Mouse (Mus musculus) heart, adult 2 months (tissue): ENCODE results near the gene Xaf1. TPM values are rescaled to one million over a fixed set of nuclear protein-coding genes. Genes with fewer than 3 reads are reported as not detected.

ENCODE experiments used
- DNase-seq, 2 experiments: peaks; one replicate each; pipeline ENCODE4 v3.0.0; 2021
- H3K27ac ChIP-seq: fragments of 200-600 bp; 2 replicates; pipeline ENCODE4 v1.8.1; 2022
- H3K27me3 ChIP-seq: fragments of 200-500 bp; 2 replicates; pipeline ENCODE4 v1.6.1; 2012; ENCODE audit warnings: mild to moderate bottlenecking, low read length, inconsistent platforms, mixed read lengths; ENCODE audit not compliant: control insufficient read depth, insufficient read depth
- H3K36me3 ChIP-seq: fragments of 200-500 bp; 2 replicates; pipeline ENCODE4 v1.6.1; 2012; ENCODE audit warnings: low read length, inconsistent platforms; ENCODE audit not compliant: control insufficient read depth, insufficient read depth
- H3K4me1 ChIP-seq: fragments of 200-500 bp; 2 replicates; pipeline ENCODE4 v1.6.1; 2011; ENCODE audit warnings: low read length; ENCODE audit not compliant: control insufficient read depth, insufficient read depth
- H3K4me3 ChIP-seq: fragments of 200-600 bp; 2 replicates; pipeline ENCODE4 v1.8.1; 2022
- H3K79me2 ChIP-seq: fragments of 200-500 bp; replicated peaks from 2 replicates; pipeline ENCODE4 v1.6.1; 2012; ENCODE audit warnings: mild to moderate bottlenecking, inconsistent platforms, low read length, moderate library complexity, mixed read lengths; ENCODE audit not compliant: control insufficient read depth, insufficient read depth
- H3K9ac ChIP-seq: fragments of 200-500 bp; 2 replicates; pipeline ENCODE4 v1.6.1; 2012; ENCODE audit warnings: low read depth, mild to moderate bottlenecking, control low read depth, inconsistent platforms, low read length, mixed read lengths
- CTCF ChIP-seq: fragments of 200-600 bp; IDR thresholded peaks from 2 replicates; pipeline ENCODE4 v1.8.1; 2022; ENCODE audit warnings: antibody characterized with exemption, mild to moderate bottlenecking, moderate library complexity
- EP300 ChIP-seq: fragments of 200-500 bp; IDR thresholded peaks from 2 replicates; pipeline ENCODE4 v1.6.1; 2011; ENCODE audit warnings: low read depth, low read length, control low read depth; ENCODE audit not compliant: insufficient read depth
- POLR2A ChIP-seq: fragments of 200-500 bp; IDR thresholded peaks from 2 replicates; pipeline ENCODE4 v1.6.1; 2011; ENCODE audit warnings: mild to moderate bottlenecking, low read depth, low read length, control low read depth; ENCODE audit not compliant: insufficient read depth
- WGBS: fragments of 180-500 bp; shearing (Covaris S2); methylation state at CpG from one replicate; pipeline ENCODE4 v1.1.7; 2018; 5-methylcytosine and 5-hydroxymethylcytosine counted together
- intact Hi-C: fragments of 180-260 bp; cut with DNase I; formaldehyde crosslinking; loops from one replicate; pipeline ENCODE4 v1.15.1; 2025
- polyA plus RNA-seq: library from polyadenylated mRNA; depleted of rRNA; stranded (reverse); fragments of >200 nt; gene quantifications from 2 replicates; pipeline ENCODE4 v1.2.3, GENCODE M21; 2012
- total RNA-seq, 2 experiments: library from RNA; stranded (reverse); gene quantifications; 2 replicates each; pipeline ENCODE4 v1.2.3; 2021

The Xaf1 gene
- total and polyA plus RNA-seq, 3 experiments, result 9.7 to 21.8 (median 10.6) TPM

DNA sequence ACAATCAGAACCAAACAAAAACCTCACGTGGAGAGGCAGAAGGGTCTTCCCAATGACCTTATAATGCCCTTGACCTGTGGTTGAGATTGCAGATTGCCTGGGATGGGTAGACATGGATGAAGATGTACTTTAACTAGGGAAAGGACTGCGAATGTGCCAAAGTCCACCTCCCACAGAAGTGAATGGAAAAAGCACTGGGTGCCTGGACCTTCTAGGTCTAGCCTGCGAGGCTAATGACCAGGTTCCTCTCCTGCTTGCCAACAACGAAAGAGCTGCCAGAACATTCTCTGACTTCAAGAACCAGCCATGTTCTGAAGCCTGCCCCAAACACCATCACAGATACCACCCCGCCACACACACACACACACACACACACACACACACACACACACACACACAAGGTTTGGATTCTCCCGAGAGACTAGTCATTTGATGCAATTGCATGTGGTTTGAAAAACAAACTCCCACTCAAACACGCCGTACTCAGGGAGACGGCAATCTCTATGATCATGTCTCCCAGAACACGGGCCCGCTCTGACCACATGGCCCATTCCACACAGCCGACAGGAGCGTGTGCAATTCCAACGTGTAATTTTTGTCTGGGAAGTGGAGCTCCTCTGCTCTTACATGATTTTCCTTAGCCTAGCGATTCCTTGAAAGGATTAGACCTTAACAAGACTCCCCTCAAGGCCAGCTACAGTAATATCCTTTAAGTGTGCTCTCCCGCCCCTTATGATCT, 17.8 kb upstream of the Xaf1 start:
- WGBS, result 88% methylated on average over 16 of the region's 16 CpGs
- no peak overlapping the region for H3K9ac ChIP-seq
- H3K4me3 ChIP-seq, result no peak overlapping the region
- H3K27me3 ChIP-seq, result no peaks in the 10 kb centered on the region
- H3K4me1 ChIP-seq, result no peaks in the 10 kb centered on the region
- no peak for TF ChIP-seq EP300
- TF ChIP-seq POLR2A, result no peak
- no peak for TF ChIP-seq CTCF
- H3K36me3 ChIP-seq, result no peaks in the 10 kb centered on the region
- H3K79me2 ChIP-seq, result no peaks in the 10 kb centered on the region
- DNase-seq, result no peak
- intact Hi-C loops, result no loop called here
- no peak overlapping the region for H3K27ac ChIP-seq

DNA sequence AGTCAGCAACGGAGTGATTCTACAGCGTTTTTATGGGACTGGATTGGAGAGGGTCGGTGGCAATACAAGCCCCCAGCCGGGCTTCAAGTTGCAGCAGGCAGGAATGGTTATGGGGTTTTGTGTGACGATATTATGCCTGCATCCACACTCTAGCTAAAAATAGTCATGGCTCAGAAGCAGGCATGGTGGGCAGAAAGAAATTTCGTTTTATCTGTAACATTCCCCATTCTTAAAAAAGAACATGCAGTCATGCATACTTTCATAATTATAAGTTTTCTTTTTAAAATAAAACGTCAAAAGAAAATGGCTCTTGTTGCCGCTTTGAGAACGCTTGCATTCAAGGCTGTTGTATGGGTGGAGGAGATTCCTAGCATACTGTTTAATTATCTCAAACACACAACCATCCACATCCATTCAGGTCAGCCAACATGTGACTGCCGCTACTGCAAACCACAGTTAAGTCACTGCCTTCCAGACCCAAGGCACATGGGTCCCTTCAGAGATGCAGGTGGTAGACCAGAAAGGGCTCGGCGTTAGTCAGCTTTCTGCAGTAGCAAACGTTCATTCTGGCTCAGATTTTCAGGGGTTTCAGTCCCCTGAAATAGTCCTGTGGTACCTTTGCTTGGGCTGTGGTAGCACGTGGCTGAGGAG, 16.8 kb upstream of the Xaf1 start:
- Histone ChIP-seq H3K9ac (no peak overlapping the region), H3K4me1 (no peaks in the 10 kb centered on the region), H3K79me2 (no peaks in the 10 kb centered on the region), H3K27ac (no peak overlapping the region), H3K36me3 (no peaks in the 10 kb centered on the region), H3K4me3 (no peak overlapping the region), H3K27me3 (no peaks in the 10 kb centered on the region)
- 71% methylated on average over 14 of the region's 14 CpGs for WGBS
- intact Hi-C loops, result no loop called here
- DNase-seq, result no peak
- TF ChIP-seq POLR2A, result no peak
- TF ChIP-seq CTCF, result no peak
- no peak for TF ChIP-seq EP300

DNA sequence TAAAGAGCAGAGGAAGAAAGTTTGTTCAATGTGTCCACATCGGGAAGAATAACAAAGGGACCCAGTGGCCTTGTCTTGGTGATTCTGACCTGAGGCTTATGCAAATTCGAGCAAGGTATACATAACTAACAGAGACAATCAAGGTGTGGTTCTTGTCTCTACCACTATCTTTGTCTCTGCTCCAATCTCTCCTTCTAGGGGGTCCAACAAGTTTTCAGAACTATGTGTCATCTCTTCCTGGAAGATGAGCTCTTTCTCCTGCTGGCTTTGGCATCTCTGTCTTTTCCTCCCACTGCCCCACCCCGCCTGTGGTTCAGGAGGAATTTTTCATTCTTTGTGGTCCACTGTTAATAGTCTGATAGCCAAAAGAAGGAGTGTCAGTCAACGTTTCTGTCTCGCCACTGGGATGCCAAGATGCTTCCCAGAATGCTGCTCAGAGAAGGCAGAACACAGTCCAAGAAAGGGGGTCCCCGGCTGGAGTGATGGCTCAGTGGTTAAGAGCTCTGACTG, 15.4 kb upstream of the Xaf1 start:
- Histone ChIP-seq H3K27ac (no peak overlapping the region), H3K79me2 (no peaks in the 10 kb centered on the region), H3K4me3 (no peak overlapping the region), H3K27me3 (no peaks in the 10 kb centered on the region), H3K36me3 (no peaks in the 10 kb centered on the region), H3K4me1 (no peaks in the 10 kb centered on the region), H3K9ac (no peak overlapping the region)
- no peak for DNase-seq
- intact Hi-C loops, result no loop called here
- 63% methylated on average over 6 of the region's 6 CpGs for WGBS
- TF ChIP-seq POLR2A, result no peak
- TF ChIP-seq CTCF, result no peak
- no peak for TF ChIP-seq EP300

DNA sequence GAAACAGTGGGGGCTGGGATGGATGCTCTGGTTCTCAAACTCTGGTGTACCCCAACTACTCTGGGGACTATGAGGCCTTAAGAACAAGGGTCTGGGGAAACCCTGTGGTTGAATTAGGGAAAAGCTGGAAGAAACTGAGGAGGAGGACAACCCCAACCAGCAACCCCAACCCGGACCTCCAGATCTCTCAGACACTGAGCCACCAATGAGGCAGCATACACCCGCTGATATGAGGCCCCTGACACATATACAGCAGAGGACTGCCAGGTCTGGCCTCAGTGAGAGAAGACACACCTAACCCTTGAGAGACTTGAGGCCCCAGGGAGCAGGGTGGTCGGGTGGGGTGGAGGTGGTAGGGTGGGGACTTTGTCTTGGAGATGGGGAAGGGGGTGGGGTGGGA, 14.8 kb upstream of the Xaf1 start:
- Histone ChIP-seq H3K36me3 (no peaks in the 10 kb centered on the region), H3K79me2 (no peaks in the 10 kb centered on the region), H3K27ac (no peak overlapping the region), H3K9ac (no peak overlapping the region), H3K27me3 (no peaks in the 10 kb centered on the region), H3K4me3 (no peak overlapping the region), H3K4me1 (no peaks in the 10 kb centered on the region)
- intact Hi-C loops, result no loop called here
- TF ChIP-seq CTCF (no peak), EP300 (no peak), POLR2A (no peak)
- 72% methylated on average over 3 of the region's 3 CpGs for WGBS
- DNase-seq, result no peak

DNA sequence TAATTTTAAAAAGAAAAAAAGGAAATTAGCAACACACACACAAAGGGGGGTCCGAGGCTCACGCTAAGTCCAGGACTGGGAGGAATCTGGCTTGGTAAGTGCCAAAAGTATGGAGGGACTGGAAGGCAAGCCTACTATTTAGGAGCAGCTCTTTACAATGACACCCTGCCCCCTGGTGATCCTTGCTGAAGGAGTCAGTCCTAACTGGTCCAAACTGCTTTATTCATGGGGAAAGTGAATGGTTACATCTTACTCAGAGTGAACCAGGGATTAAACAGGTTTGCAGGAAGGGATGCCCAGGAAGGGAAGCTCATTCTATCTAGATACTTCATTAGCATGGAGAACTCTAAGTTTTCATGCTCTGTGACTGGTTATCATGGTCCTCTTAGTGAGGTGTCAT, 14.3 kb upstream of the Xaf1 start:
- no peak overlapping the region for H3K9ac ChIP-seq
- WGBS, result 90% methylated on average over 2 of the region's 2 CpGs
- no peak for DNase-seq
- no peak overlapping the region for H3K4me3 ChIP-seq
- intact Hi-C loops, result no loop called here
- TF ChIP-seq CTCF (no peak), EP300 (no peak), POLR2A (no peak)
- H3K36me3 ChIP-seq, result no peaks in the 10 kb centered on the region
- H3K79me2 ChIP-seq, result no peaks in the 10 kb centered on the region
- no peaks in the 10 kb centered on the region for H3K27me3 ChIP-seq
- H3K27ac ChIP-seq, result no peak overlapping the region
- H3K4me1 ChIP-seq, result no peaks in the 10 kb centered on the region

DNA sequence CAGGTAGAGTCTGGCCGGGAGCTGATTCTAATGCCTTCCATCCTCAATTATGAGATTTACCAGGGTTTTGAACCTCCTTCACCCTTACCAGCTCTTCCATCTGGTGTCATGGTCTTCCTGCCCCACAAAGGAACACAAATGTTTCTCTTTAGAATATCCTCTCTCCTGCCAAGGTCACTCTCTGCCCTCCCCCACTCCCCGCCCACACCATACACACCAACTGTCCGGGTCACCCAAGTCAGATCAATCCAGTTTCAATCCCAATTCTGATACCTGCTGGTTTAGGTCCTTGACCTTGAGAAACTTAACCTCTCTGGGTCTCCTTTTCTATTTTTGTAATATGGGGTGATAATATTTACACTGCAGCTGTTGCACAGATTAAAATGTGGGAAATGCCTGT, 13.9 kb upstream of the Xaf1 start:
- TF ChIP-seq POLR2A (no peak), CTCF (no peak), EP300 (no peak)
- Histone ChIP-seq H3K9ac (no peak overlapping the region), H3K36me3 (no peaks in the 10 kb centered on the region), H3K4me3 (no peak overlapping the region), H3K79me2 (no peaks in the 10 kb centered on the region), H3K27ac (no peak overlapping the region), H3K4me1 (no peaks in the 10 kb centered on the region), H3K27me3 (no peaks in the 10 kb centered on the region)
- DNase-seq, result no peak
- intact Hi-C loops, result no loop called here
- 78% methylated on average over 3 of the region's 3 CpGs for WGBS
